Mouse (Mus musculus): ENCODE results near the gene Efcab10.

- no peak for TF ChIP-seq CTCF (IDR thresholded peaks at IDR 0.05; ENCODE audit: borderline replicate concordance, extremely low read depth, insufficient read depth, insufficient read length)
- TF ChIP-seq POLR2A (IDR thresholded peaks at IDR 0.05; ENCODE audit: borderline replicate concordance, extremely low read depth, insufficient read depth, insufficient read length, poor library complexity, severe bottlenecking) = no peak
These were observed 10.9 kb downstream of the Efcab10 start for GRCm38 (mm10) chr12:33405398-33406026.
